Mouse (Mus musculus) R1 (cell line): ENCODE data around the gene Chst4.

Experiments
- DNase-seq: peaks from one replicate; pipeline ENCODE4 v3.0.0-alpha.2; 2018; ENCODE audit warnings: low read depth, low spot score

Chst4 gene

GRCm38 (mm10) chr8:110006312-110007023 lies 33.1 kb downstream of the Chst4 start:
- peak; percentile 75 for DNase-seq

GRCm38 (mm10) chr8:110004300-110004699 lies 35.2 kb downstream of the Chst4 start:
- DNase-seq, result no peak

DNA sequence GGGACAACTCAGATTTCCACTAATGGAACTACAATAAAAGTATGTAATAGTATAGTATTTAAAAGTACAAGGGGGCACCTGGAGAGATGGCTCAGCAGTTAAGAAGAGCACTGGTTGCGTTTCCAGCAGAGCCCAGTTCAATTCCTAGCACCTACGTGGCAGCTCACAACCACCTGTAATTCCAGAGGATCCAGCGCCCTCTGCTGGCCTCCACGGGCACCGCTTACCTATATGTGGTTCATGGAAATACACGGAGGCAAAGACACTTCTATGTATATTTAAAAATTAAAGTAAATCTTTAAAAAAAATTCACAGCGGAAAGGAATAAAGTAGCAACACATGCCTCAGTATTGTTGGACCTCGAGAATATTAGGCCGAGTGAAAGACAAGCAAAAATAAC lies 36.6 kb downstream of the Chst4 start:
- DNase-seq, result peak; percentile 69

GRCm38 (mm10) chr8:109999974-110000373 lies 39.6 kb downstream of the Chst4 start:
- no peak for DNase-seq

DNA sequence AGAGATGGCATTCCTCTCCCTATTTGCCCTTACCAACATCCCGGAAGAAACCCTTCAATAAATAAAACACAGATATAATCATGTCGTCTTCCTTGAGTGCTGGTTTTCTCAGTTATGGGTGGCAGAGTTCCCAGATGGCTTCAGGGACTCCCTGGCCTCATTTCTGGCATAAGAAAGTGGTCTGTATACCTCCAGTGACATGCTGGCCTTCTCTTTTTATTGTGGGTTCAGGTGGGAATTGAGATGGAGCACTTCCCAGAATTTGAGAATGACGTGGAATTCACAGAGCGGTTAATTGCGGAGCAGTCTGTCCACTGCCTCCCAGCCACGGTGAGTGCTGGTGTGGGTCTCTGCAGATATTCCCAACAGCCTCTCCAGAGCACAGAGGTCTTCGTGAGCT lies 41.5 kb downstream of the Chst4 start:
- DNase-seq, result no peak

GRCm38 (mm10) chr8:109997381-109997780 lies 42.2 kb downstream of the Chst4 start:
- DNase-seq, result no peak

GRCm38 (mm10) chr8:109992951-109993350 lies 46.6 kb downstream of the Chst4 start:
- no peak for DNase-seq

DNA sequence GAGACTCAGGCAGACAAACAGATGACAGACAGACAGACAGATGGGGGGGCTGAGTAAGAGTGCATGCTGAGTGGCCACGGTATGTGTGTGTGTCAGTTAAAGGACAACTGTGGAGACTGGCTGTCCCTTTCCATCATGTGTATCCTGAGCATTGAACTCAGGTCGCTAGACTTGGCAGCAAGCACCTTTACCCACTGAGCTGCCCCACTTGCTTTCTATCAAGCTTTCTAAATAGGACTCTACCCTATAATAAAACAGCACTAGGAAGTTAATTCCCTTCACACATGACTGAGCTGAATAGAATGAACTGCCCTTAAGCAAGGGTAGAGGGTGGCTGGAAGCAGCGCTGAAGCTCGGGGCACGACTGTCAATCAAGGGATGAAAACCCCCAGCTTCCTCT lies 47.4 kb downstream of the Chst4 start:
- no peak for DNase-seq

DNA sequence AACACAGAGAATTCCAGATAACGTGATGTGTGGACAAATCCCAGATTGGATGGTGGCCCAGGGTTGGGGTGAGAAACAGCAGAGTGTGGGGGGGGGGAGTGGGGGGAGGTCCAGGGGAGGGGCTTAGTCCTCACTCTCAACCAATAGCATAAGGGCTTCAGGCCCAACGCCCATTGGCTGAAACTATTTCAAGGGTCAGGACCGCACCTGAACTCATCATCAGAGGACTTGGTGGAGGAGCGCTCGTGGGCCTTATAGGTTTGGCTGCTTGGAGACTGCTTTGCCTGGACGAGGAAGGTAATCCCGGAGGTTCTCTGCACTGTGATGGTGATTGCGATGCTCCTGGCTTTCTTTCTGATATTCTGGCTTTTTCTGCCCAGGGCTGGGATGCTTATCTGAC lies 49.3 kb downstream of the Chst4 start, which contains the start of gene Tat:
Tat (plus strand) TSS at position 214 of the 400 bp plus-strand sequence.
- no peak for DNase-seq

- DNase-seq, result no peak
Measured at GRCm38 (mm10) chr8:109989151-109989550, 50.4 kb downstream of the Chst4 start.

GRCm38 (mm10) chr8:109987776-109988175 lies 51.8 kb downstream of the Chst4 start:
- no peak for DNase-seq

- no peak for DNase-seq
Measured at GRCm38 (mm10) chr8:109986384-109986783, 53.2 kb downstream of the Chst4 start.

DNA sequence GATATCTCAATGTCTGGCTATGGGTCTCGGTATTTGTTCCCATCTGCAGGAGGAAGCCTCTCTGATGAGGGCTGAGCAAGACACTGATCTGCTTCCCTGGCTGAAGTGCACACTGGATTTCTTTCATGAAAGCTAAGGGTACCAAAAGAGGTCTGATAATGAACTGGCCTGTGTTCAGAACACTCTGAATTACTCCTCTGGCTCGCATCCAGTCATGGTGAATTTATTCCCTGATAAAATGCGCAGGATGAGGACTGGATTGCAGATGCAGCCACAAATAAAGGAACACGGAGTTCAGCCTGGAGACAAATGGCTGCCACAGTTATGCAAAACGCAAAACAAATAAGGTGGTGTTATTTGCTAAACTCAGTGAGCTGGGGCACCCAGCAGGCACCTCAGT lies 55.6 kb downstream of the Chst4 start:
- no peak for DNase-seq

- no peak for DNase-seq
Measured at GRCm38 (mm10) chr8:109982386-109983105, 57.0 kb downstream of the Chst4 start.

- no peak for DNase-seq
Measured at GRCm38 (mm10) chr8:109979339-109979738, 60.2 kb downstream of the Chst4 start.
